Mouse (Mus musculus) olfactory bulb, adult 2 months (tissue): ENCODE results near the gene Arl5a.

ENCODE experiments used
- CTCF ChIP-seq: fragments of 200-500 bp; IDR thresholded peaks from 2 replicates; pipeline ENCODE4 v1.5.1; 2012; ENCODE audit warnings: low read depth, mild to moderate bottlenecking, low read length, moderate library complexity; ENCODE audit not compliant: insufficient read depth
- POLR2A ChIP-seq: fragments of 200-500 bp; IDR thresholded peaks from 2 replicates; pipeline ENCODE4 v1.6.1; 2012; ENCODE audit warnings: mild to moderate bottlenecking, low read depth, low read length, moderate library complexity; ENCODE audit not compliant: insufficient read depth

DNA sequence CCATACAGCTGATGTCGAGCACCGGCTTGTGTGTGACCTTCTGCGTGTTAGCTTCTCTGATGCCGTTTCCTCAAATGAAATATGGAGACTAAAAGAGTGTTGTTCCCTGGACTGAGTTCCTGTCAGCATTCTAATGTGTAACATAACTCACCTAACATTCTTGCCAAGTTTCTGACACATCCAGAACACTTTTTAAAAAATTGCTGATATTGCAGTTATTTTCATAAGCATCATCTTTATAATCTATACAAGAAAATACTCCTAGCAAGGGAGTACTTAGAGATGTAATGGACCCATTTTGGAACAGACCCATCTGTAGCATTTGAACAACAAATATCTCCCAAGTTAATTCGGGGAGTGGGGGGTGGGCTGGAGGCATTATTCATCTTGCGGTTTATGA, 55.1 kb downstream of the Arl5a start:
- no peak for TF ChIP-seq POLR2A
- no peak for TF ChIP-seq CTCF
